Mouse (Mus musculus) CD4-positive, CD25-positive, alpha-beta regulatory T cell, adult 4 months (primary cell): Measurements from ENCODE around the gene Stxbp6. TPM values are rescaled to one million over a fixed set of nuclear protein-coding genes. Genes with fewer than 3 reads are reported as not detected.
"Not testable (repeated sequence)": the region's sequence is repeated elsewhere in the genome, so short reads cannot be mapped to it uniquely, and the experiment has no call there.

Source experiments
- ATAC-seq: one replicate; pipeline ENCODE4 v1.8.0; 2017
- polyA plus RNA-seq, 2 experiments: library from polyadenylated mRNA; unstranded; fragments of 100-300 nt; shearing (Covaris generic); gene quantifications; one replicate each; pipeline ENCODE4 v1.2.1; 2017

Stxbp6 gene
- polyA plus RNA-seq: not detected

GRCm38 (mm10) chr12:45074611-45075342 is at the start of gene Stxbp6:
TSS of gene Stxbp6 (minus strand) at chr12:45074709.
- no peak for ATAC-seq

- ATAC-seq: not testable (repeated sequence)
Measured at GRCm38 (mm10) chr12:45102954-45103353, 28.4 kb upstream of the Stxbp6 start.

- no peak for ATAC-seq
Measured at GRCm38 (mm10) chr12:45093732-45094131, 19.2 kb upstream of the Stxbp6 start.

- no peak for ATAC-seq
Measured at GRCm38 (mm10) chr12:45092444-45092843, 17.9 kb upstream of the Stxbp6 start.

GRCm38 (mm10) chr12:45083145-45083475 is 8.6 kb upstream of the Stxbp6 start:
- no peak for ATAC-seq

GRCm38 (mm10) chr12:45082379-45083144 is 8.1 kb upstream of the Stxbp6 start:
- no peak for ATAC-seq

- no peak for ATAC-seq
Measured at GRCm38 (mm10) chr12:45081617-45082016, 7.1 kb upstream of the Stxbp6 start.

- ATAC-seq: no peak
Measured at GRCm38 (mm10) chr12:45080753-45081122, 6.2 kb upstream of the Stxbp6 start.

GRCm38 (mm10) chr12:45080036-45080752 is 5.7 kb upstream of the Stxbp6 start:
- no peak for ATAC-seq

- ATAC-seq: no peak
Measured at GRCm38 (mm10) chr12:45075631-45076030, 1.1 kb upstream of the Stxbp6 start.

- no peak for ATAC-seq
Measured at GRCm38 (mm10) chr12:45074042-45074601, 387 bp downstream of the Stxbp6 start.

- ATAC-seq: no peak
Measured at GRCm38 (mm10) chr12:45073331-45074041, 1.0 kb downstream of the Stxbp6 start.

- ATAC-seq: no peak
Measured at GRCm38 (mm10) chr12:45072185-45072584, 2.3 kb downstream of the Stxbp6 start.

- ATAC-seq: no peak
Measured at GRCm38 (mm10) chr12:45070186-45070585, 4.3 kb downstream of the Stxbp6 start.

GRCm38 (mm10) chr12:45068145-45068754 is 6.3 kb downstream of the Stxbp6 start:
- ATAC-seq: no peak

GRCm38 (mm10) chr12:45067686-45068085 is 6.8 kb downstream of the Stxbp6 start:
- ATAC-seq: no peak

GRCm38 (mm10) chr12:45067047-45067685 is 7.3 kb downstream of the Stxbp6 start:
- ATAC-seq: no peak

GRCm38 (mm10) chr12:45063606-45064005 is 10.9 kb downstream of the Stxbp6 start:
- ATAC-seq: no peak

GRCm38 (mm10) chr12:45061336-45061735 is 13.2 kb downstream of the Stxbp6 start:
- no peak for ATAC-seq

GRCm38 (mm10) chr12:45060804-45061203 is 13.7 kb downstream of the Stxbp6 start:
- no peak for ATAC-seq

- no peak for ATAC-seq
Measured at GRCm38 (mm10) chr12:45058007-45058406, 16.5 kb downstream of the Stxbp6 start.

GRCm38 (mm10) chr12:45056372-45056771 is 18.1 kb downstream of the Stxbp6 start:
- ATAC-seq: no peak
